Mouse (Mus musculus): Measurements from ENCODE around the gene Olfr8. TPM values are rescaled to one million over a fixed set of nuclear protein-coding genes. Genes with fewer than 3 reads are reported as not detected.

Gene Olfr8
- polyA plus RNA-seq (2012): not detected in 2 replicates

GRCm38 (mm10) chr10:78950336-78950735 is at the start of gene Olfr8:
Olfr8 (plus strand) TSS chr10:78950636.

DNA sequence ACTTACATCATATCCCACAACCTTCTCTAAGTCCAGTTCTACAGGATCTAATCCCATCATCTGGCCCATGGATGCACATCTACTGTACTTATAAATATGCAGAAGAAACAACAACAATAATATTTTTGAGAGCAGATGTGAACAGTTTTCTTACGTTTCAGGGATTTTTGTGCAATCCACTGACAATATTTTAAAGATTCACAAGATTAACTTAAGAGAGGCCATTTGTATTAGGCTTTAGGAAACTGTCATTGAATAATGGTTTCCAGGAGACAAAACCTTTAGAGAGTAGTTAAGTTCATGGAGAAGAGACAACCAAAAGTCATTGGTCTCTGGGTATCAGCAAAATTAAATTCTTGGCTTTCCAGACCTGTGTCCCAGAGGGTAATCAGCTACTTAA is 37.6 kb upstream of the Olfr8 start, which contains the start of gene Olfr1354:
Gene Olfr1354 (plus strand): TSS at position 301 of the 400 bp plus-strand sequence.

GRCm38 (mm10) chr10:78963009-78963408 is 12.6 kb downstream of the Olfr8 start, which contains the start of gene Olfr1353:
Olfr1353 (plus strand) TSS chr10:78963309.

DNA sequence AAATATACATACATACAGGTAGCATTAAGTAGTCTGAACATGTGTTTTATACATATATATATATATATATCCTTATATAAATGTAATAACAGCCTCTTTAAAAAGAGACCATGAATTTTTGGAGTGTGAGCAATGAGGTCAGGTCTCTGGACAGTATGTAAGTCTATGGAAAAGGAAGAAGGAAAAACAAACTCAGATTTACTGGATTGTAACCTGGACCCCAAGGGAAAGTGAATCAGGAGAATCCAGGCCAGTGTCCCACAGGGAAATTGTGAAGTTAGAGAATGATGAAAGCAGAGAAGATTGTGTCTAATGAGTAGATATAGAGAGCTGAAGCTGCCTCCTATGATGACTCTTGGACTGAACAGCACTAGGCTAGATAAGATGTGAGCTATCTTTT is 30.3 kb downstream of the Olfr8 start, which contains the start of gene Olfr1352:
Gene Olfr1352 (plus strand): TSS at position 301 of the 400 bp plus-strand sequence.

Other genes starting within 250 kb of the Olfr8 start
- not detected in 2 replicates for gene Casp14, start 232.3 kb upstream of the Olfr8 start, polyA plus RNA-seq (2012)
- gene Ccdc105, start 197.6 kb upstream of the Olfr8 start, polyA plus RNA-seq (2012): not detected in 2 replicates
- not detected in 2 replicates for gene Slc1a6, start 170.1 kb upstream of the Olfr8 start, polyA plus RNA-seq (2012)
- gene Olfr1356, start 98.5 kb upstream of the Olfr8 start, polyA plus RNA-seq (2012): not detected in 2 replicates
- gene Olfr1355, start 75.1 kb upstream of the Olfr8 start, polyA plus RNA-seq (2012): 0.02 TPM in 1 of 2 replicates, not detected in the other
- gene Olfr1354, start 37.5 kb upstream of the Olfr8 start, polyA plus RNA-seq (2012): not detected in 2 replicates
- 0.02 TPM in 1 of 2 replicates, not detected in the other for gene Olfr1353, start 12.7 kb downstream of the Olfr8 start, polyA plus RNA-seq (2012)
- gene Olfr1352, start 30.4 kb downstream of the Olfr8 start, polyA plus RNA-seq (2012): not detected in 2 replicates
- gene Olfr1351, start 61.8 kb downstream of the Olfr8 start, polyA plus RNA-seq (2012): not detected in 2 replicates
- not detected in 2 replicates for gene Olfr57, start 78.1 kb downstream of the Olfr8 start, polyA plus RNA-seq (2012)
- 0.63 and 0.91 TPM in 2 replicates for gene 2610008E11Rik, start 147.0 kb downstream of the Olfr8 start, polyA plus RNA-seq (2012)
- gene Vmn2r80, start 198.1 kb downstream of the Olfr8 start, polyA plus RNA-seq (2012): not detected in 2 replicates